Mouse (Mus musculus) spleen, postnatal 10 days (tissue): ENCODE measurements around the gene Hist1h3f.

Experiments
- DNase-seq, 2 experiments: peaks; one replicate each; pipeline ENCODE4 v3.0.0; 2021 to 2022; ENCODE audit warnings: low spot score in 2 of 2

Gene Hist1h3f

GRCm38 (mm10) chr13:23518295-23518603 is 25.6 kb upstream of the Hist1h3f start:
- no peak for DNase-seq

- DNase-seq: peak; percentile 86 to 91
Observed at GRCm38 (mm10) chr13:23518885-23519284, 25.0 kb upstream of the Hist1h3f start.

- peak; percentile 79 to 82 for DNase-seq
Observed at GRCm38 (mm10) chr13:23519416-23519815, 24.4 kb upstream of the Hist1h3f start.

GRCm38 (mm10) chr13:23521703-23522102 is 22.1 kb upstream of the Hist1h3f start:
- DNase-seq: peak; percentile 76 to 88

GRCm38 (mm10) chr13:23523976-23524375 is 19.9 kb upstream of the Hist1h3f start:
- no peak for DNase-seq

- peak; percentile 77 to 87 for DNase-seq
Observed at GRCm38 (mm10) chr13:23524654-23525053, 19.2 kb upstream of the Hist1h3f start.

- no peak for DNase-seq
Observed at GRCm38 (mm10) chr13:23525901-23526300, 18.0 kb upstream of the Hist1h3f start.

GRCm38 (mm10) chr13:23526312-23526711 is 17.5 kb upstream of the Hist1h3f start:
- DNase-seq: peak; percentile 90 to 93

- DNase-seq: no peak
Observed at GRCm38 (mm10) chr13:23529005-23529404, 14.8 kb upstream of the Hist1h3f start.

- DNase-seq: no peak
Observed at GRCm38 (mm10) chr13:23529480-23530165, 14.2 kb upstream of the Hist1h3f start.

GRCm38 (mm10) chr13:23530181-23530900 is 13.5 kb upstream of the Hist1h3f start:
- DNase-seq: peak; percentile 72 to 76

GRCm38 (mm10) chr13:23530901-23531875 is 12.7 kb upstream of the Hist1h3f start, which contains the start of gene Hist1h4h:
TSS of gene Hist1h4h (plus strand) at chr13:23531050.
- peak; percentile 95 to 99 for DNase-seq

GRCm38 (mm10) chr13:23532262-23533075 is 11.4 kb upstream of the Hist1h3f start:
- peak; percentile 53 to 65 for DNase-seq

- DNase-seq: peak; percentile 78 to 83
Observed at GRCm38 (mm10) chr13:23533560-23534367, 10.1 kb upstream of the Hist1h3f start, which contains the start of gene Hist1h2af. TSS of gene Hist1h2af (plus strand) at chr13:23533906.

GRCm38 (mm10) chr13:23534368-23535131 is 9.3 kb upstream of the Hist1h3f start:
- DNase-seq: peak; percentile 55 to 60

- peak; percentile 92 for DNase-seq
Observed at GRCm38 (mm10) chr13:23535137-23536075, 8.4 kb upstream of the Hist1h3f start, which contains the start of gene Hist1h3g. TSS of gene Hist1h3g (plus strand) at chr13:23535422.

GRCm38 (mm10) chr13:23536076-23536822 is 7.6 kb upstream of the Hist1h3f start:
- no peak for DNase-seq
